Mouse (Mus musculus) bone marrow macrophage, adult 2 months (primary cell): ENCODE data around the gene Igf1r.

Experiments
- CTCF ChIP-seq: IDR thresholded peaks from 2 replicates; pipeline ENCODE4 v1.5.1; 2012; ENCODE audit warnings: low read depth, mild to moderate bottlenecking, low read length, moderate library complexity
- POLR2A ChIP-seq: IDR thresholded peaks from 2 replicates; pipeline ENCODE4 v1.6.1; 2012; ENCODE audit warnings: mild to moderate bottlenecking, low read depth, low read length, borderline replicate concordance

DNA sequence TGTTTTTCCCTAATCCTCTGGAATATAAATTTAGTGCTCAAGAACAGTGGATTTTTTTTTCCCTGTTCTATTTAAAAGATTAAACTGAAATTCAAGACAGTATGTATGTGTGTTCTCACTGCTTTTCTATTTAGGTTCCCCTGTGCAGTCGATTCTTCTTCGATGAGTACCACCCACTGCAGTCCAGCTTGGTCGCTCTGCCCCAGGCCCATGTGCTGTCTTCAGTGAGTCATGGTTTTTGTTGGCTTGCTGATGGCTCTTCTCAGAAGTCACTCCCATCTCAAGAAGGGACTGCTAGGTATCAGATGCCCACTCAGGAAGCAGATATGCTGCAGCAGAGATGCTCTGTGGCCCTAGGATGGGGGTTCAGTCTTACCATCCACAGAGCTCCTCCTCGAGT lies 95.9 kb downstream of the Igf1r start:
- TF ChIP-seq CTCF (no peak), POLR2A (no peak)
